Mouse (Mus musculus): ENCODE measurements around the gene Nmral1.
A peak's percentile ranks its signal among the peaks of the same experiment; 100 is the strongest.
"Not testable (repeated sequence)": the region's sequence is repeated elsewhere in the genome, so short reads cannot be mapped to it uniquely, and the experiment has no call there.

Nmral1 gene

GRCm38 (mm10) chr16:4717866-4718265 lies 1.3 kb downstream of the Nmral1 start:
- no peak for DNase-seq (ENCODE audit: low spot score)

- DNase-seq (ENCODE audit: low spot score) = no peak
These were observed 5.1 kb downstream of the Nmral1 start for GRCm38 (mm10) chr16:4713861-4714710.

GRCm38 (mm10) chr16:4711173-4711572 lies 8.0 kb downstream of the Nmral1 start:
- DNase-seq (ENCODE audit: low spot score) = no peak

- DNase-seq (ENCODE audit: low spot score) = no peak
These were observed 13.6 kb downstream of the Nmral1 start for GRCm38 (mm10) chr16:4705541-4705940.

- DNase-seq (ENCODE audit: low spot score) = no peak
These were observed 16.5 kb downstream of the Nmral1 start for GRCm38 (mm10) chr16:4702646-4703045.

- DNase-seq (ENCODE audit: low spot score) = no peak
These were observed 17.9 kb downstream of the Nmral1 start for GRCm38 (mm10) chr16:4701211-4701610.

GRCm38 (mm10) chr16:4689371-4689770 lies 29.8 kb downstream of the Nmral1 start:
- DNase-seq (ENCODE audit: low spot score) = not testable (repeated sequence)

- DNase-seq (ENCODE audit: low spot score) = no peak
These were observed 34.7 kb downstream of the Nmral1 start for GRCm38 (mm10) chr16:4684457-4684791.

- peak; percentile 89 for DNase-seq (ENCODE audit: low spot score)
These were observed 35.3 kb downstream of the Nmral1 start for GRCm38 (mm10) chr16:4683581-4684456.

- DNase-seq (ENCODE audit: low spot score) = no peak
These were observed 36.0 kb downstream of the Nmral1 start for GRCm38 (mm10) chr16:4683193-4683580.

- DNase-seq (ENCODE audit: low spot score) = no peak
These were observed 36.5 kb downstream of the Nmral1 start for GRCm38 (mm10) chr16:4682628-4683179.

- DNase-seq (ENCODE audit: low spot score) = not testable (repeated sequence)
These were observed 38.2 kb downstream of the Nmral1 start for GRCm38 (mm10) chr16:4680922-4681455.

- peak; percentile 76 for DNase-seq (ENCODE audit: low spot score)
These were observed 39.8 kb downstream of the Nmral1 start, which contains the start of gene Coro7 for GRCm38 (mm10) chr16:4679121-4680018. Gene Coro7, minus strand, starts transcription at chr16:4679777.

GRCm38 (mm10) chr16:4678080-4678479 lies 41.1 kb downstream of the Nmral1 start:
- DNase-seq (ENCODE audit: low spot score) = no peak

- DNase-seq (ENCODE audit: low spot score) = no peak
These were observed 42.3 kb downstream of the Nmral1 start for GRCm38 (mm10) chr16:4676836-4677235.

GRCm38 (mm10) chr16:4674091-4674490 lies 45.1 kb downstream of the Nmral1 start:
- no peak for DNase-seq (ENCODE audit: low spot score)

- DNase-seq (ENCODE audit: low spot score) = no peak
These were observed 48.8 kb downstream of the Nmral1 start for GRCm38 (mm10) chr16:4670317-4670716.

GRCm38 (mm10) chr16:4667190-4667808 lies 51.9 kb downstream of the Nmral1 start:
- peak; percentile 83 for DNase-seq (ENCODE audit: low spot score)

GRCm38 (mm10) chr16:4665726-4666125 lies 53.4 kb downstream of the Nmral1 start:
- DNase-seq (ENCODE audit: low spot score) = no peak

GRCm38 (mm10) chr16:4663806-4664205 lies 55.4 kb downstream of the Nmral1 start:
- no peak for DNase-seq (ENCODE audit: low spot score)

GRCm38 (mm10) chr16:4661605-4662004 lies 57.6 kb downstream of the Nmral1 start:
- DNase-seq (ENCODE audit: low spot score) = no peak

All from layer of hippocampus, adult 9-10 months (tissue).